Mouse (Mus musculus) left cerebral cortex, postnatal 10 days (tissue): ENCODE measurements around the gene Ang2. TPM values are rescaled to one million over a fixed set of nuclear protein-coding genes. Genes with fewer than 3 reads are reported as not detected.
A peak's percentile ranks its signal among the peaks of the same experiment; 100 is the strongest.
"Not testable (repeated sequence)": the region's sequence is repeated elsewhere in the genome, so short reads cannot be mapped to it uniquely, and the experiment has no call there.

Experiments used
- DNase-seq, 2 experiments: peaks; one replicate each; pipeline ENCODE4 v3.0.0; 2021 to 2022; ENCODE audit warnings: low spot score in 2 of 2, mixed read lengths in 1 of 2; ENCODE audit errors: extremely low spot score in 1 of 2
- intact Hi-C: fragments of 180-260 bp; cut with DNase I; formaldehyde crosslinking; loops from one replicate; pipeline ENCODE4 v1.15.1; 2025
- total RNA-seq, 2 experiments: library from RNA; stranded (reverse); gene quantifications; 2 replicates each; pipeline ENCODE4 v1.2.3; 2021

Ang2 gene
- total RNA-seq, result not detected

GRCm38 (mm10) chr14:51199098-51200023 lies at the start of gene Ang2:
Gene Ang2, minus strand, starts transcription at chr14:51199148.
- intact Hi-C loops, result no loop called here
- no peak for DNase-seq

GRCm38 (mm10) chr14:51247736-51248135 lies 48.8 kb upstream of the Ang2 start:
- intact Hi-C loops, result loop anchor here (10.0 kb wide), 1 partner anchor 143 kb away; no protein-coding TSS in a partner anchor
- no peak for DNase-seq

- peak; percentile 17 to 32 for DNase-seq
- intact Hi-C loops, result loop anchor here (5.0 to 10.0 kb wide), 2 partner anchors 69 to 136 kb away; no protein-coding TSS in a partner anchor
Measured at GRCm38 (mm10) chr14:51240899-51241298, 42.0 kb upstream of the Ang2 start.

DNA sequence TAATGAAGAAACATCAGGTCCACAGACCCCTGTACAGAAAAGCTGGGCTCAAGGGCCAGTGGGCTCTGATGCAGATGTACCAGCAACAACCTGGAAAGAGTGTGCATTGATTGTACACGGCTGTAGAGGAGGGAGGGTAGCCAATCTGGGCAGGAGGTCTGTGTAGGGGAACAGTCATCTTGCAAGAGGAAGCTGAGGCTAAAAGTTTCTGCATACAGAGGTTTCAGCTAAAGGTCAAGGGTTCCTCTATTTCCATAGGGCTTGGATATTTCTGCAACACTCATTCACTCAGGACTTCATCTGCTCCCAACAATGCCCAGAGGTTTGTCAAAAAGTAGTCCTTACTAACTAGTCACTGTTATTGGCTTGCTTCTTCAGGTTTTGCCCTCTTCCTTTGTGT lies 38.5 kb upstream of the Ang2 start:
- DNase-seq, intact Hi-C loops: not testable (repeated sequence)

DNA sequence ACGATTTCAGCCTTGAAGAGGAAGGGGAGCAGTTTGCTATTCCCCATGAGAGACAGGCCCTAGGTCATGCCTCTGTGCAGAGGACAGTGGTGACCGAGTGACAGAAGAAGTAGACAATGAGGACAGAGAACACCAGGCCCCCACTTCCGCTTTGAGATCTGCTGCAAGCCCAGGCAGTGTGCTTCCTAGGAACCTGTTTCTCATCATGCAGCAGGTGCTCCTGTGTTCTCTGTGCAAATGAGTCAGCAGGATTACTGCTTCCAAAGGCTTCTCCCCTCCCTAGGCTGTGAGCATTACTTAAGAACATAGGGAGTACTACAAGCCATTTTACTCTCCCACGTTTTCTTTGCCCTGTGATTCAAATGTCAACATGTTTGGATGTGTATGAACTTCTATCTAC lies 30.7 kb upstream of the Ang2 start:
- intact Hi-C loops, result not testable (repeated sequence)

DNA sequence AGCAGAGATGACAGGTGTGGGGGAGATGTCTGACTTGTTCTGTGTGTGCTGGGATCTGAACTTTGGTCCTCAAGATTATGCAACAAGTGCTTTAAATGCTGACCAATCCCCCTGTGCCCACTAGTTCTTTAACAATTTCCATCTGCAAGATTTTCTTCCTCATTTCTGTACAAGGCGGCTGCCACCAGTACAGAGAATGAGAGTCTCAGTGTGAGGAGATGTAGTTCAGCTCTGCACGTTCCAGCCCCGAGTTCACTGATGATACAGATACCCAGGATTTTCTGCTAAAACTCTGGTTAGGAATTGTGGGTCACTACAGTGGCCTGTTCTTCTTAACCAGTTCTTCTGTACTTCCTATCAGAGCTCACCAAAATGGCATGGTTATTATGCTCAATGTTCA lies 21.1 kb upstream of the Ang2 start:
- intact Hi-C loops, DNase-seq: not testable (repeated sequence)

More for the DNA sequence above, 30.7 kb upstream of the Ang2 start:
- not testable (repeated sequence) for DNase-seq

GRCm38 (mm10) chr14:51203115-51203514 lies 4.2 kb upstream of the Ang2 start, which contains the start of gene Ear14:
Gene Ear14, plus strand, starts transcription at chr14:51203391.
- intact Hi-C loops, result no loop called here
- DNase-seq, result no peak

- intact Hi-C loops, result no loop called here
- DNase-seq, result no peak
Measured at GRCm38 (mm10) chr14:51200466-51200865, 1.5 kb upstream of the Ang2 start.

DNA sequence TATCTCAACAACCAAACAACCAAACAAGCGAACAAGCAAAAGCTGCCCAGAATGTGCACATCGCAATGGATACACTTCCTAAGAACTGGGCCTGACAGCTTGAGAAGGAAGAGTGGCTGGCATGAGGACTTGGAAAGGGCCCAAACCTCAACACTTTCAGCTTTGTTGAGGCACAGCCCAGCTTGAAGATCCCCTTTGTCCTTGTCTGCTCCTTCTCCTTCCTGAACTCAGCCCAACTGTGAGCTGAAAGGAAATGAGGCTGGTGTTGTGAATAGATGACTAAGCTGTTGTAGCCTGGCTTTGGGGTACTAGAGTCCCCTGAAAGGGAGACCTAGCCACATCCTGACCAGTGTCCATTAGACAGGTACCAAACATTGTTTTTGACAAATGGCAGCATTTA lies 1.1 kb upstream of the Ang2 start:
- intact Hi-C loops, result no loop called here
- DNase-seq, result peak; percentile 25 to 30

GRCm38 (mm10) chr14:51195681-51196080 lies 3.3 kb downstream of the Ang2 start:
- intact Hi-C loops, result no loop called here
- peak in 1 of 2 experiments; percentile 42 for DNase-seq

DNA sequence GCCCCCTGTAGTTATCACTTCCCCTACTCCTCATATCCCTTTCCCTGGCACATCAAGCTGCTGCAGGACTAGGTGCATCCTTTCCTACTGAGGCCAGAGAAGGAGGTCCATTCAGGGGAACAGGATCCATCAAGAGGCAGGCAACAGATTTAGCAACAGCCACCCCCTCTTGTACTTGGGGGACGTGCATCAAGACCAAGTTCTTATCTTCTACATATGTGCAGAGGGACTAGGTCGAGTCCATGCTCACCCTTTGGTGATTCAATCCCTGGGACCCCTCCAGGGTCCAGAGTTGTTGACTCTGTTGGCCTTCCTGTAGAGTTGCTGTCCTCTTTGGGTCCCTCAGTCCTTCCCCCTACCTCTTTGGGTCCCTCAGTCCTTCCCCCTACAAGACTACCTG lies 17.9 kb downstream of the Ang2 start:
- DNase-seq, intact Hi-C loops: not testable (repeated sequence)

DNA sequence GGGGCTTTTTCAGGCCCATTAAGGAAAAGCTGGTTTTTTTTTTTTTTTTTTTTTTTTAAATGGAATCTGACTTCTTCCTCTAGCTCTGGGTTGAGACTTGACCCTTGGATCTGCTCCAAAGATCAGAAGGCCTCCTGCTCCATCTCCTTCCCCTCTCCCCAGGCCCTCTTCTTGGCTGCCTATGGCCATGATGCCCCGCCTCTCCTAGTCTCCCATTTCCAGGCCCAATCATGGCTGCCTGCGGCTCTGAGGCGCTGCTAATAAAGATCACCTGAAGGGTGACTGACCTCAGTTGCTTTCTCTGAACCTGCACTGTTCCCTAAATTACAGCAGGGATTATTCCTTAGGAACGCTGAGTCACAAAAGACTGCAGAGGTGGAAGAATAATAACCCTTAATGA lies 25.1 kb downstream of the Ang2 start:
- no peak for DNase-seq
- intact Hi-C loops, result loop anchor here (5.0 kb wide), 1 partner anchor 68 kb away; no protein-coding TSS in a partner anchor

DNA sequence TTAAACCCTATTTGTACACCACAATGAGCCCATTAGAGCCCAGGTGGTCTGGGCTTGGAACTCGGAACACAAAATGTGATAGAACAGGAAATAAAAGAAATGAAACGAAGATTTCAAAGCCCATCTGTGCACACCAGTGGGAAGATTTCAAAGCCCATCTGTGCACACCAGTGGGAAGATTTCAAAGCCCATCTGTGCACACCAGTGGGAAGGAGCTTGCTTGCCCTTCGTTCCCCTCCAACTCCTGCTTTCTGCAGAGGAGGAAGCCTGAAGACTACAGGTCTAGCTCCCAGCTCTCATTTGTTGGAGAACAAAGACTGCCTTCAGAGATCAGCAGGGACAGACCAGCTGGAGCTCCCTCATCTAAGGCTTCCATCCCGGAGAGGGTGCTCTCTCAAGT lies 26.0 kb downstream of the Ang2 start:
- intact Hi-C loops, result loop anchor here (5.0 kb wide), 1 partner anchor 69 kb away; no protein-coding TSS in a partner anchor
- peak in 1 of 2 experiments; percentile 1 for DNase-seq

DNA sequence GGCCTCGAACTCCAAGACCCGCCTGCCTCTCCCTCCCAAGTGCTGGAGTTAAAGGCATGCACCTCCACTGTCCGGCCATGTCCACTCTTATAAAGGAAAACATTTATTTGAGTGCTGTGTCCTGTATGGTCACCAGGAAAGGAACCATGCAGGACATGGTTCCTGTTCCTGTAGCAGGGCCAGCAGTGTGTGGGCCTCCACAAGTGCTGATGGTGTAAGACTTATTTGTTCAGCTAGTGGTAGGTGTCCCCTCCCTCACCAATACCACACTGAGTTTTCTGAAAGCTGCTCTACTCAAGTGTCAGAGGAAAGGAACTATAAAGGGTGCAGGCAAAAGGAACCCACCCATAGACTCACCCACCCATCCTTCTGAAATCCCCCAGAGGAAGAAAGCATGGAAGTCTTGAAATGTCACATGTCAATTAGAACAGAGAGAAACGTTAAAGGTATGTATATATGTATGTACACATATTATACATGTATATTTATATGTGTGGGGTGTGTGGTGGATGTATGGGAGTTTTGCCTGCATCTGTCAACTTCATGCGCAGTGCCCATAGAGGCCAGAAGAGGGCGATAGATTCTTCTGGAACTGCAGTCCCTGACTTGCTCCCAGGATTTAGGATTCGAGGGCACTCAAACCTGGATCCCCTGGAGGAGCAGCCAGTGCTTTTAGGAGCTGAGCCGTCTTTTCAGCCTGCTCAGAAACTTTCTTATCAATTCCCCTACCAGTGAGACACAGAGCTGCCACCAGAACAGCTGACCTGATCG lies 26.7 kb downstream of the Ang2 start:
- peak; percentile 1 to 26 for DNase-seq
- intact Hi-C loops, result loop anchor here (5.0 kb wide), 1 partner anchor 70 kb away; no protein-coding TSS in a partner anchor

- DNase-seq, result no peak
- intact Hi-C loops, result no loop called here
Measured at GRCm38 (mm10) chr14:51166068-51166467, 32.9 kb downstream of the Ang2 start.

DNA sequence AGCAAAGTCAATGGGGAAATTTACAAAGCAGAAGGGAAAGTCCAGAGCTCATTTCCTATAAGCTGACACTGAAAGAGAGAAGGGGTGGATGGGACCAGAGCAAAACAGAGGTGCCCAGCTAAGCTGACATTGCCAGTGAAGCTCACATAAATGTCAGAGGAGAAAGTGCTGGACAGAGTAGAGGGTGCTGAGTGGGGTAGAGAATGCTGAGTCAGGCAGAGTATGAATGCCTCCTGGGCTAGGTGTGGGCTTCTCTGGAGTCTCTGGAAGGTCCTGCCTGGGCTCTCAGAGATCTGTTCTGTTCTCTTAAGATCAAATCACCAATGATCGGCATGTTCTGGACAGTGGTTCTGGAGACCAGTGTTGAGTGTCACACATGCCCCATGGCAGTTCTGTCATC lies 33.5 kb downstream of the Ang2 start:
- DNase-seq, result no peak
- intact Hi-C loops, result no loop called here

- DNase-seq, intact Hi-C loops: not testable (repeated sequence)
Measured at GRCm38 (mm10) chr14:51163323-51163722, 35.6 kb downstream of the Ang2 start.

DNA sequence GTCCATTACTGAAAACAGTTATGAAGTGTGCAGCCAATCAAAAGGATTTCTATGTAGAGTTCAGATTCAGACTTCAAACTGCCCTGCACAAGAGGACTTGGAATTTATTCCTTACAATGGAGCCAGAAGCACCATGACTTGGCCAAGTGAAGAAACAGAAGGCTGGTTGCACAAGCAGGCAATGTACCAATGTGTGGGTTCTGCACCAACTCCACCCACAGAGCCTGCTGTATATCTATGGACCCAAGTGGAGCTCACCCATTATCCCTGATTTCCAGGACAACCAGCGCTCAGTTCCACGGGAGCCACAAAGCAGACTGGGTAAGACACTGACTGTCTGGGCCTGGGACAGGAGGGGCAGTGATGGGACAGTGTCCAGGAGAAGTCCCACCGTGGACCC lies 37.0 kb downstream of the Ang2 start, which contains the start of gene Rnase2b:
TSS of gene Rnase2b (plus strand) at position 285 of the 400 bp plus-strand sequence.
- intact Hi-C loops, DNase-seq: not testable (repeated sequence)

DNA sequence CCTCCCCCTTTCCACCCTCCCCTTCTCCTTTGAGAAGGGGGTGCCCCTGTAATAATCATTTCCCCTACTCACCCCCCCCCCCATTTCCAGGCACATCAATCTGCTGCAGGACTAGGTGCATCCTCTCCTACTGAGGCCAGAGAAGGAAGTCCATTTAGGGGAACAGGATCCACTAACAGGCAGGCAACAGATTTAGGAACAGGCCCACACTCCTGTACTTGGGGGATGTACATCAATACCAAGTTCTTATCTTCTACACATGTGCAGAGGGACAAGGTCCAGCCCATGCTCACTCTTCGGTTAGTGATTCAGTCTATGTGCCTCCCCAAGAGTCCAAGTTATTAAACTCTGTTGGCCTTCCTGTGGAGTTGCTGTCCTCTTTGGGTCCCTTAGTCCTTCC lies 41.9 kb downstream of the Ang2 start:
- DNase-seq, result no peak
- intact Hi-C loops, result no loop called here
